Mouse (Mus musculus) telencephalon, adult 2 months (tissue): Measurements from ENCODE around the gene Aatf.

Source experiments
- DNase-seq: peaks from one replicate; pipeline ENCODE4 v3.0.0-alpha.2; 2011; ENCODE audit warnings: low read depth, low spot score

Gene Aatf

GRCm38 (mm10) chr11:84522577-84523320 is 9.4 kb upstream of the Aatf start:
- DNase-seq, result no peak

- no peak for DNase-seq
Measured at GRCm38 (mm10) chr11:84521751-84522299, 8.5 kb upstream of the Aatf start.

GRCm38 (mm10) chr11:84521071-84521390 is 7.7 kb upstream of the Aatf start:
- DNase-seq, result no peak

GRCm38 (mm10) chr11:84520269-84521070 is 7.1 kb upstream of the Aatf start:
- no peak for DNase-seq

GRCm38 (mm10) chr11:84519576-84520268 is 6.4 kb upstream of the Aatf start:
- no peak for DNase-seq

GRCm38 (mm10) chr11:84519036-84519435 is 5.7 kb upstream of the Aatf start:
- DNase-seq, result no peak

- no peak for DNase-seq
Measured at GRCm38 (mm10) chr11:84518261-84518660, 4.9 kb upstream of the Aatf start.

GRCm38 (mm10) chr11:84517431-84517830 is 4.1 kb upstream of the Aatf start:
- DNase-seq, result no peak

GRCm38 (mm10) chr11:84516501-84517240 is 3.3 kb upstream of the Aatf start:
- DNase-seq, result no peak

GRCm38 (mm10) chr11:84512031-84512430 is 1.3 kb downstream of the Aatf start:
- DNase-seq, result no peak

- no peak for DNase-seq
Measured at GRCm38 (mm10) chr11:84504296-84504695, 9.0 kb downstream of the Aatf start.

- no peak for DNase-seq
Measured at GRCm38 (mm10) chr11:84497944-84498343, 15.4 kb downstream of the Aatf start.

GRCm38 (mm10) chr11:84496901-84497300 is 16.4 kb downstream of the Aatf start:
- DNase-seq, result no peak

- no peak for DNase-seq
Measured at GRCm38 (mm10) chr11:84495774-84496173, 17.5 kb downstream of the Aatf start.

GRCm38 (mm10) chr11:84481661-84482060 is 31.7 kb downstream of the Aatf start:
- no peak for DNase-seq

GRCm38 (mm10) chr11:84480451-84480850 is 32.9 kb downstream of the Aatf start:
- no peak for DNase-seq

GRCm38 (mm10) chr11:84476641-84477040 is 36.7 kb downstream of the Aatf start:
- no peak for DNase-seq

- no peak for DNase-seq
Measured at GRCm38 (mm10) chr11:84475991-84476390, 37.3 kb downstream of the Aatf start.

GRCm38 (mm10) chr11:84473093-84473667 is 40.1 kb downstream of the Aatf start:
- no peak for DNase-seq

GRCm38 (mm10) chr11:84464571-84464970 is 48.8 kb downstream of the Aatf start:
- peak; percentile 18 for DNase-seq

- no peak for DNase-seq
Measured at GRCm38 (mm10) chr11:84453901-84454300, 59.4 kb downstream of the Aatf start.
